21 mouse cellular contexts compared by ENCODE assay signal in the genomic region with DNA sequence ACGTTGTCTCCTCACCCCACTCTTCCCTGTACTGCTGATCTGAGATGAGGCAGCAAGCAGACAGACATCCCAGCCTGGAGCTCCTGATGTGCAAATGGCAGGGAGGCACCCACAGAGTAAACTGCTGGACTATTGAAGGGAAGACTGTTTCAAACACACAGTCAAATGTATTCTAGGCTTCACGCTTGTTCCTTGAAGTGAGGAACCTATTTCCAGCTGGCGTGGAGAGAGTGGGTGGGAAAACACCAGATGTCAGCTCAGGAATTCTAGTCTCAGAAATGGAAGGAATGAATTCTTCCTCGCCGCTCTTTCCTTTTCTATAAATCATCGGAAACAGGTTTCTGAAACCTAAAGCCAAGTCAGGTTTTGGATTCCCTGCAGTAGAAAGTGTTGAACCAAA. TPM values are rescaled to one million over a fixed set of nuclear protein-coding genes. Genes with fewer than 3 reads are reported as not detected.
A peak's percentile ranks its signal among the peaks of the same experiment; 100 is the strongest.
DNase-seq lines count a peak whose midpoint lies in the region; TF ChIP-seq lines count a peak whose summit lies in the region.
"Had no signal": no experiment of that assay in that cellular context is flagged by ENCODE, and none has a peak within 500 bp of the region (broad histone marks: within the 10 kb centered on the region; RNA-seq: fewer than 3 reads in every experiment).

No protein-coding gene starts in this region.

- H3K27ac ChIP-seq in thymus, adult 2 months (ENCODE audit: control insufficient read depth, insufficient read depth, low read length): no peak overlapping the region
- H3K27ac ChIP-seq: embryonic facial prominence, embryonic 12.5 days; forebrain, embryonic 10.5 days; hindbrain, embryonic 15.5 days; liver, embryonic 14.5 days had no signal

- 87% methylated on average over 6 of the region's 6 CpGs for WGBS in thymus, adult 2 months

- DNase-seq in left cerebral cortex, adult 11 months (ENCODE audit: low spot score): peak; percentile 52
- DNase-seq in left cerebral cortex, postnatal 4 days: no peak
- DNase-seq in layer of hippocampus, adult 18-20 months (ENCODE audit: low spot score in 2 of 2): peak; percentile 6 to 48
- peak; percentile 68 to 82 for DNase-seq in left cerebral cortex, postnatal 14 days (ENCODE audit: low spot score in 2 of 2)
- DNase-seq in telencephalon, adult 2 months (ENCODE audit: low read depth, low spot score): peak; percentile 82
- no peak for DNase-seq in urinary bladder, postnatal 4 days (ENCODE audit: low spot score in 2 of 2)
- no peak for DNase-seq in lung, postnatal 36 days
- DNase-seq in thymus, adult 2 months: no peak
- DNase-seq: B cell, adult 2 months; cerebellum, adult 11-12 months; cerebellum, postnatal 36 days; gastrocnemius, postnatal 14 days; heart, postnatal 14 days; kidney, postnatal 25 days; thymus, postnatal 14 days had no signal

- no peak overlapping the region for H3K4me3 ChIP-seq in thymus, adult 2 months (ENCODE audit: control insufficient read depth, insufficient read depth, low read length)
- H3K4me3 ChIP-seq: embryonic facial prominence, embryonic 12.5 days; forebrain, embryonic 10.5 days; hindbrain, embryonic 15.5 days had no signal

- TF ChIP-seq POLR2A in thymus, adult 2 months (IDR thresholded peaks at IDR 0.05; ENCODE audit: control insufficient read depth, extremely low read depth, insufficient read depth, low read length, poor library complexity): no peak

- no peaks in the 10 kb centered on the region for H3K27me3 ChIP-seq in thymus, adult 2 months (ENCODE audit: control insufficient read depth, insufficient read depth, low read length)
- H3K27me3 ChIP-seq: embryonic facial prominence, embryonic 12.5 days; hindbrain, embryonic 15.5 days had no signal

- no peak for TF ChIP-seq CTCF in thymus, adult 2 months (IDR thresholded peaks at IDR 0.05; ENCODE audit: borderline replicate concordance, control insufficient read depth, extremely low read depth, insufficient read depth, low read length, poor library complexity)

- intact Hi-C loops in left cerebral cortex, postnatal 4 days (cut with DNase I): no loop called here
- intact Hi-C loops in left cerebral cortex, postnatal 14 days (cut with DNase I): no loop called here

- no peaks in the 10 kb centered on the region for H3K4me1 ChIP-seq in thymus, adult 2 months (replicated peaks; ENCODE audit: control insufficient read depth, insufficient read depth, low read length)
- H3K4me1 ChIP-seq: hindbrain, embryonic 15.5 days had no signal

- no peaks in the 10 kb centered on the region for H3K36me3 ChIP-seq in thymus, adult 2 months (ENCODE audit: control insufficient read depth, insufficient read depth, low read length)
- H3K36me3 ChIP-seq: embryonic facial prominence, embryonic 12.5 days; forebrain, embryonic 10.5 days; hindbrain, embryonic 15.5 days had no signal

RNA-seq across cellular contexts. Expression of gene Lypd6, which starts 53.0 kb away (rescaled TPM):
- 10 to 100 TPM; 19.8 to 26.0 TPM for total RNA-seq in left cerebral cortex, postnatal 4 days (2021)
- total RNA-seq in layer of hippocampus, adult 18-20 months (2021): 10 to 100 TPM; 17.2 to 20.5 TPM
- 10 to 100 TPM; 22.7 to 25.4 TPM for total RNA-seq in left cerebral cortex, postnatal 14 days (2021)
- 0.56 and 1.2 TPM in 2 replicates for polyA plus RNA-seq in thymus, adult 2 months (2012; rRNA removed)
- total RNA-seq: neutrophil, adult 5-6 weeks had no signal
- polyA plus RNA-seq: Patski had no signal

Comparison
In these comparisons a context has a peak if more than half of its experiments do, and no peak if none do; other contexts are left out.
1. DNase-seq: peak in left cerebral cortex, adult 11 months (single experiment), layer of hippocampus, adult 18-20 months (2 of 2), left cerebral cortex, postnatal 14 days (2 of 2) and telencephalon, adult 2 months (single experiment); none in left cerebral cortex, postnatal 4 days (single experiment), urinary bladder, postnatal 4 days (0 of 2), lung, postnatal 36 days (single experiment) and thymus, adult 2 months (single experiment).